Mouse (Mus musculus) brain, embryonic 14.5 days (tissue): ENCODE data around the gene Rtp3. TPM values are rescaled to one million over a fixed set of nuclear protein-coding genes. Genes with fewer than 3 reads are reported as not detected.
A peak's percentile ranks its signal among the peaks of the same experiment; 100 is the strongest.

ENCODE experiments used
- DNase-seq: peaks from one replicate; pipeline ENCODE4 v3.0.0-alpha.2; 2011; ENCODE audit warnings: low read depth
- CTCF ChIP-seq: fragments of 200-500 bp; IDR thresholded peaks from 2 replicates; pipeline ENCODE4 v1.5.1; 2012; ENCODE audit warnings: inconsistent platforms, mild to moderate bottlenecking, moderate library complexity, borderline replicate concordance; ENCODE audit not compliant: insufficient read depth, insufficient read length; ENCODE audit errors: extremely low read depth
- POLR2A ChIP-seq: fragments of 200-500 bp; IDR thresholded peaks from 2 replicates; pipeline ENCODE4 v1.6.1; 2012; ENCODE audit warnings: mild to moderate bottlenecking, inconsistent platforms, borderline replicate concordance; ENCODE audit not compliant: poor library complexity, insufficient read depth, insufficient read length, severe bottlenecking; ENCODE audit errors: extremely low read depth
- polyA plus RNA-seq: library from polyadenylated mRNA; depleted of rRNA; stranded (reverse); fragments of >200 nt; gene quantifications from 2 replicates; pipeline ENCODE4 v1.2.3, GENCODE M21; 2012

Rtp3 gene
- polyA plus RNA-seq, 1 experiment: 0.12 TPM

DNA sequence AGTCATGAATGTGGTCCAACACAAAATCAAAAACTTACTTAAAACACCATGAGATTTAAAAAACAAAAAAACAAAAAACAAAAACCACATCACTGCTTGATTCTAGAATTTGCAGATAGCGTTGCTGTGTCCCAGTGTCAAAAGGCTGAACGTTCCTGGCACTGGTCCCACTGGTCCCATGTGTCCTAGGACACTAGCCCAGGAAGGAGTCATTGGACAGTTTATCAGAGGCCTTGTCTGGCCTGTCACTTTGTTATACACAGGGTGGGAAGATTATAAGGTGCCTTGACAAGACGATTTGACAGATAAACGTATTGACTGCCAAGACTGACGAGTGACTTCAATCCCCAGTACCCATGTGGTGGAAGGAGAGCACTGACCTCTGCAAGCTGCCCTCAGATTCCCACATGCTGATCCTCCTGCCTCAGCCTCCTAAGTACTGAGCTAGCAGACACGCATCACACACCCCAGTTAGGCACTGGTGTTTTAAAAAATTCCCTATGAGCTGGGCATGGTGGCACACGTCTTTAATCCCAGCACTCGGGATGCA, 26.7 kb downstream of the Rtp3 start:
- TF ChIP-seq CTCF (no peak), POLR2A (no peak)
- DNase-seq: no peak

DNA sequence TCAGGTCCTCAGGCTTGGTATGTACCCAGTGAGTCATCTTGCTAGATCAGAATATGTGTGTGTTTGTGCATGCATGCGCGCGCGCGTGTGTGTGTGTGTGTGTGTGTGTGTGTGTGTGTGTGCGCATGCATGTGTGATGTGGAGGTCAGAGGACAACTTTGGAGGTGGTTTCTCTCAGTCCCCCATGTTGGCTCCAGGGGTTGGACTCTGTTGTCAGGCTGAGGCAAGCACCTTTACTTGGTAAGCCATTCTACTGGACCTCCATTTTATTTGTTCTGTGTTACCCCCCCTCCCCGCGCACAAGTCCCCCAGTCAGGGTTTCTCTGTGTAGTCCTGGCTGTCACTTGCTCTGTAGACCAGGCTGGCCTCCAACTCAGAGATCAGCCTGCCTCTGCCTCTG, 29.0 kb downstream of the Rtp3 start:
- DNase-seq: no peak
- TF ChIP-seq POLR2A: no peak
- TF ChIP-seq CTCF: no peak

GRCm38 (mm10) chr9:110960230-110961149, 29.9 kb downstream of the Rtp3 start:
- DNase-seq: no peak
- no peak for TF ChIP-seq CTCF
- TF ChIP-seq POLR2A: no peak

- no peak for DNase-seq
- TF ChIP-seq CTCF: no peak
- no peak for TF ChIP-seq POLR2A
These were observed 30.7 kb downstream of the Rtp3 start for GRCm38 (mm10) chr9:110959669-110960068.

DNA sequence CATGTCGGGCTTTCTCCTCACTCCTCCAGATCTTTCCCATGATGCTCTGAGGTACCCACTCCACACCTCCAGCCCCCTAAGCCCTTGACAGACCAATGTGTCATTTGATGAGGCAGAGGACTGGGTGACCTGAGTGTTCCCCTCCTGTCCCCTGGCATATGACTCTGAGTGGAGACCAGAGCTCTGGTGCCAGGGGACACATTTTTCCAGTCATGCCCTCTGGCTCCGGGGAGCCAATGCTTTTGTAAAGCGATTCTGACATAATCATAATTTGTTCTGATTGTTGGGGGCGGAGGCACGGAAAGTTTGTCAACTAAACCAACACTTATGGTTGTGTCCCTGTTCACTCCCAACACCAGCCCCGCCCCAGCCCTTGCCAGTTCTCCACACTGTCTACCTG, 34.4 kb downstream of the Rtp3 start:
- TF ChIP-seq POLR2A (no peak), CTCF (no peak)
- DNase-seq: no peak

GRCm38 (mm10) chr9:110954681-110955445, 35.5 kb downstream of the Rtp3 start:
- DNase-seq: no peak

DNA sequence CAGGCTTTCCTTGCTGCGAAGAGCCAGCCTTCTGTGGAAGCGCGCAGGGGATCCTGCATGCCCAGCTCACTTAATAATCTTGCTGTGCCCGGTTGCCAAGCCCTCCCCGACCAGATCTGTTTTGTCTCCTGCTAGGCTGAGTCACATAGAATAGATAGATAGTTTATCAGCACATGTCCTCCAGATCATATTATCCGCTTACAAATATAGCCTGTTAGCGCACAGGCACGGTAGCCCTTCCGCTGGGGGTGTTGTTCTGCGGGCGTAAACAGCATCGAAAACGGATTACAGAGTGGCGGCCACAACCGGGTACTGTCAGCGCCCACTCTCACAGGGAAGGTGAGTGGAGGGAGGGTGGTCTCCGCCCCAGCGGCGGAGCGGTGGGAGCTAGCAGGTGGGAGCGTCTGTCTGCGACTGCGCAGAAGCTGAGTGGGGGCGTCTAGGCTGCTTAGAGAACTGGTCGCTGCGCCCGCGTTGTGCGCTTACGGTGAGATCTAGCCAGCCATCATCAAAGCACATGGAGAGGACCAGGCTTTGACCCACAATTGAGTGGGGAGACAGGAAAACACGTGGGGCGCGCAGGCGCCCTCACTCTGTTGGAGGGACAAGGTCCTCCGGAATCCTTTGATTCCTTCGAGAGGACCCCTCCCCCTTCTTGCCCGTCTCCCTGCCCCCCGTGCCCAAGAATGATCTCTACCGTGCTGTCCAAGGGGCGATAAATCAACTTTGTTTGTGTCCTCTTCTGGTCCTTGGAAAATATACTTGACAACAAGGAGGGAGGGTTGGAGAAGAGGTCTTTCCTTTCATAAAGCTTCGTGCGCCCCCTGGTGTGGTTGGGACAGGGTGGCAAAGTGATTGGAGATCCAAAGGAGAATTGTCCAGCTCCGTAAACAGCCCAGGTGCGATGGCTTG, 36.6 kb downstream of the Rtp3 start:
- peak; percentile 87 for DNase-seq
- TF ChIP-seq POLR2A: no peak
- TF ChIP-seq CTCF: peak; percentile 74

More at GRCm38 (mm10) chr9:110954681-110955445, 35.5 kb downstream of the Rtp3 start:
- TF ChIP-seq POLR2A (no peak), CTCF (no peak)

DNA sequence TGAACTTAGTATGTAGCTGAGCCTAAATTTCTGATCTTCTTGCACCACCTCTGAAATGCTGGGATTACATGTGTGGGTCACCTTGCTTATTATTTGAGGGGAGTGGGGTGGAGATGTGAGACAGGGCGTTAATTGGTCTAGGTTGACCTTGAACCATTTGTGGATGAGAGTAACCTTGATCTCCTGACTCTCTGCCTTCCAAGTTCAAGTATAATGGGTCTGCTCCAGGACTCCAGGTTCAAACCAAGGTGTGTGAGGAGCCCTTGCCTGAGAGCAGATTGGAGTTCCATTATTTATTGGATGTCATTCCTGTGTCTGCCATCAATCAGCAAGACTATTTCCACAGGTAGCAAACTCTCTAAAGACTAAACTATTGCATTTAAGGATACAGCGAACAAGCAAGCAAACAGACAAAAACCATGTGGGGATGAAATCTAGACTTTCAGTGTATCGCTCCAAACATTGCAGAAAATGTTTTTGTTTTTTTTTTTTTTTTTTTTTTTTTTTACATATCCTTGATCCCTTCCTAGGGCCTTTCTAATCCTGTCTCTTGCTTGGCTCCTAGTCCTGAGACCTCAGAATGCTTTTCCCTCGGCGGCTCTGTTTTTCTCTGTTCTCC, 37.3 kb downstream of the Rtp3 start:
- TF ChIP-seq POLR2A: no peak
- no peak for TF ChIP-seq CTCF
- DNase-seq: no peak

DNA sequence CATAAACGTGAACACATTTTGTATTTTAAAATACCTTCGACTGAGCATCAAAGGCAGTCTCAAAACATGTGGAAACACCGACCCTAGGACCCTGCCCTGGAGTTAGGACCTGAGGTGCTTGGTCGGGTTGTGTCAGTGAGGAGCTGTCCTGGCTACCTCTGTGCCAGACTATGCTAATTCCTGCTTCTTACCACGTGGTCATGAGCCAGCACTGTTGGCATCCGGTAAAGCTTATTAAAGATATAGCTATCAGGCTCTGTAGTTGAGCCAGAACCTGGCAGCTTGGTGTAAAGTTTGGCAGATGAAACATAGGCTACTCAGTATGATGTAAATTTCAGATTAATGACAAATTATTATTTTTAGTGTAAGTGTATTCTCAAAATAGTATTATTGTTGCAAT, 38.0 kb downstream of the Rtp3 start:
- DNase-seq: peak; percentile 29
- no peak for TF ChIP-seq CTCF
- no peak for TF ChIP-seq POLR2A

DNA sequence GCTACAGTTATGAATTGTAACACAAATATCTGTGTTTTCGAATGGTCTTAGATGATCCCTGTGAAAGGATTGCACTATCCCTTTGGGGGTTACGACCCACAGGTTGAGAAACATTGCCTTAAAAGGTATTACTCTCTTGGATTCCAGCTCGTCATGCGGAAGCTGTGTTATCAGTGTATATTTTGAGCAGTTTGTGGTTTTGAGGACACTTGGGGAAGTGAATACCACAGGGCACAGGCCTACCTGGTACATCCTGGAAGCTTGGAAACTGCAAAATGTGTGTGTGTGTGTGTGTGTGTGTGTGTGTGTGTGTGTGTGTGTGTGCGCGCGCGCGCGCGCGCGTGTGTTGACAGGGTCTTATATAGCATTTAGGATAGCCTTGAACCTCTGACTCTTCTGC, 38.5 kb downstream of the Rtp3 start:
- DNase-seq: no peak
- no peak for TF ChIP-seq POLR2A
- no peak for TF ChIP-seq CTCF
